Mouse (Mus musculus): ENCODE data around the gene 4930467E23Rik.
"Not testable (repeated sequence)": the region's sequence is repeated elsewhere in the genome, so short reads cannot be mapped to it uniquely, and the experiment has no call there.

Gene 4930467E23Rik

DNA sequence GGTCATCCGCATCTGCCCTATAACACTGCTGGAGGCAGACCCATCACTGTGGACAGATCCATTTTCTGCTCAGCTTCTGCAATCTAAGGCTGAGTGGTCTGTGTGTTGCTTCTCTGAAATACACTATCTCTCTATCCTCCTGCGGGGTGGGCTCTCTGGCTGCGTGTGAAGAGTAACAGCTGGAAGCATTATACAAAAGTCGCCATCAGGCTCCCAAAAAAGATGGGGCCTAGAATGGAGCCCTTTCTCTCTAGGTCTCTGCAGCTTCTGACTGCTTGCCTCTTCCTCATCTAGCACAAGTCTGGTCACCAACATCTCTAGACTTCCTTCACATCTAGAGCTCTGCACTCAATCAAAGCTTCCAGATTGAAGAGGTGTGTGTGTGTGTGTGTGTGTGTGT, 50.8 kb downstream of the 4930467E23Rik start:
- in situ Hi-C loops (cut with MboI; ENCODE audit: unreplicated experiment in 2 of 2) = not testable (repeated sequence)

DNA sequence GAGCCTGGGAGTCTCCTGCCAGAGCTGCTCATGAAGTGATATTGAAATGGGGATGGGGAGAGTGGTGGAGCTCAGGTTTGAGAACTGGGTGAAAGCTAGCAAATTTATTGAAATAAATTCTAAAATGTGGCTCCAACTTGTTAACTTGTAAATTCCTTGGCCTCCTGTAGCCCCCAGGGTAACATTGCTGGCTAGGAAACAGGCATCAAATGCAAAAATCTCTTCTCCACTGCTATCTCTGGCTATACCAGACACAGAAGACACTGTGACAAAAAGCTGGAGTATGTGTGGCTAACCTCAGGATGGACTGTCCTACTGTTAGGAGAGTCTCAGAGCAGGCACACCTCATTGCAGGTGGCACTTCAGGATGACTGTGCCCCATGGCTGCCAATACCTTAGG, 51.3 kb downstream of the 4930467E23Rik start:
- in situ Hi-C loops (cut with MboI; ENCODE audit: unreplicated experiment in 2 of 2) = not testable (repeated sequence)

DNA sequence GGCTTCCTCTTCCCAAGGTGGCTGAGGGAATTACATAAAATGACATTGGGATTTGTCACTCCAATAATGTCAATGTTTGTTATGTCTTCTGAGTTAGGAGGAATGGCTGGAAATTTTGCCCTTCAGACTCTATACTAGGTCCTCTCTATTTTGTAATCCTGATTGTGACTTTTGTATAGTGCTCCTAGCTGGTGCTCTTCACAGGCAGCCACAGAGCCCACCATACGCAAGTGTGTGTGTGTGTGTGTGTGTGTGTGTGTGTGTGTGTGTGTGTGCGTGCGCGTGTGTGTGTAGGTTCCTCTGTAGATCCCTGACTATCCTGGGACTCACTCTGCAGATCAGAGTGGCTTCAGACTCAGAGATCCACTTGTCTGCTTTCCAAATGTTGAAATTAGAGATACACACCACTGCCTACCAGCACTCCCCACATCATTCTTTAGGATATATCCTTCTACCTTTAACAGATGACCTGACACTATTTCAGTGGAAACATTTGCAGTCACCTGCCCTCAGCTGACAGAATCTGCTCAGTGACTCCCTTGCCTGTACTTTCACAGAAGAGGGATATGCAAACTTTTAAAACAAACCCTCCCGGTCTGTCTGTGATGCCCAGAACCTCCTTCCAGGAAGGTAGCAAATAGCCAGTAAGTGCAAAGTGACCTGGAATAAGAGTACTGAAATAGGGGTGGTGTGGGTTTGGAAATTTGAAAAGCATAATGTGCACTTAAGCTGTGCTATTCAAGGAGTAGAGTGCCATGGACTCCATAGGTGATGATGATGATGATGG, 52.1 kb downstream of the 4930467E23Rik start:
- in situ Hi-C loops (cut with MboI; ENCODE audit: unreplicated experiment in 2 of 2) = not testable (repeated sequence)

DNA sequence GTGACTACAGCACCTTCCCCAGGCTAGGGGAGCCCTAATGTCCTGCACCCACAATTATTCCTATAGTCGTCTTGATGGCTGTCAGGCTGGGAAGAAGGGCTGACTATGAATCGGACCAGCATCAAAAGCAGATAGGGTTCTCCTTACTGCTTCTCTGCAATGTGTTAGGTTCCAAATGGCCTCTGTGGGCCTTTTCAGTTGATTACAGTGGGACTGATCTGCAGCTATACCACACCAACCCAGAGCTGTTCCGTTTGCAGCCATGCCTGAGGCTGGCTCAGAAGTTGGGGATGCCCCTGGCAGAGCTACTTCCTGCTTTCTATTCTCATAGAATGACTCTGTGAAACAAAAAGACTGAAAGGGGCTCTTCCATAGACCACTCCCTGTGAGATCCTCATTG, 53.4 kb downstream of the 4930467E23Rik start:
- in situ Hi-C loops (cut with MboI; ENCODE audit: unreplicated experiment in 2 of 2) = not testable (repeated sequence)

DNA sequence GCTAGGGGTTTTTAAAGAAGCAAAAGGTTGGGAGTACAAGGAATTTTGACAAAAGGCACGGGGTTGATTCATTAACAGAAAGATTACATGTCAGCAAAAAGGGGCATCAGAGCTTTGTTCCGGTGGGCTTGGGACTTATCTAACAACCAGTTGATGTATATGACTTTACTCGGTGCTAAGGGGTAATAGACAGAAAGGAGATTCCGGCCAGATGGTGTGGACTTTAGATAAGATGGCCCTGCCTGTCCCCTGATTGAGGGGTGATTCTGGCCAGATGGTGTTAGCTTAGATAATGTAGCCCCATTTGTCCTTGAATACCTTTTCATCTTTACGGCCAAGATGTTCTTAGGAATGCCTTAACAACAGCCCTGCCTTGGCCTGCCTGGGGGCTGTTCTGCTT, 54.5 kb downstream of the 4930467E23Rik start:
- in situ Hi-C loops (cut with MboI; ENCODE audit: unreplicated experiment in 2 of 2) = not testable (repeated sequence)

DNA sequence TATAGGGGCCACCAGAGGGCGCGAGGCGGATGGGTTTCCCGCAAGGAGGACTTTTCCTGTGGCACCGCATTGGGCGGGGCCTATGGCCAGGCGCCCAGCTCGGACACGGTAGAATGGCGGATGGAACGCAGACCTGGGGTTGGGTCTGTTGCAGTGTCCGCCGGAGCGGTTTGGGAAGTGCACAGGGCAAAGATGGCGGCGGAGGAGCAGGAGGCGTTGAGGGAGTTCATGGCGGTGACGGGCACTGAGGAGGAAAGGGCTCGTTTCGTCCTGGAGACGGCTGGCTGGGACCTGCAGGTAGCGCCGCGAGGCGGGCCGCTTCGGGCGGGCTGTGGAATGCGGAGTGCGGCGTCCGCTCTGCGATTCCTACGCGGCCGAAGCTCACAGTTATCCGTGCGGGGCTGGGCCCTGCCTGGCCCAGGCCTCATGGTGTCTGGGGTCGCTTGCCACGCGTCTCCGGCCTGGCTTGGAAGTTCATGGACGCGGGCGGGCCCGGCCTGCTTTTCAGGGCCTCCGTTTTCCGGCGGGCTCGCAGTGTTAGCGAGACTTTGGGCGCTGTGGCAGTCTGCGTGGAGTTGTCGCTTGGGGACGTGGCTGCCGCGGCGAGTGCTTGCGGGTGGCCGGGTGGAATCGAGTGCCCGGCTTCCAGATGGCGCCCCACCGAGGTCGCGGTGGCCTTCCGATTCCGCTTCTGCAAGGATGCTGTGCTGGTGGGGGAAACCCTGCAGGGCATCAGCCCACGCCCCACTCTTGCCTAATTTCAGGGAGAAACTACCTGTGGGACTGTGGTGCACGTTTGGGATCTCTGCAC, 55.4 kb downstream of the 4930467E23Rik start:
- in situ Hi-C loops (cut with MboI; ENCODE audit: unreplicated experiment in 2 of 2) = not testable (repeated sequence)

DNA sequence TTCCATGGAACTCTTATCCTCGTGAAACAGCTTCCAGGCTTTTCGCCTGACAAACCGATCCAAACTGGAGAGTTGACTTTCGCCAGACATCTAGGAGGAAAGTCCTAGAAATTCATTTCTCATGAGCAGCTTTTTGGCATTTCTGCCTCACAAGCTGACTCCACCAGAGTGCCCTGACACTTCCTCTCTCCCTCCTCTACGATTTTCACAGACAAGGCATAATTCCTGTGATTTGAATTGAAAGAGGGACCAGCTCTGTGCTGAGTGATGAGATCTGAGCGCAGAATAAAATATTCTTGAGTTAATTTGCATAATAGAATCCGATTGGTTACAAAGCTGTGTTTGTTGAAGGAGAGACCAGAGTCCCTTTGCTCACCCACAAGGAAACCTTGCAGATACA, 63.3 kb downstream of the 4930467E23Rik start:
- in situ Hi-C loops (cut with MboI; ENCODE audit: unreplicated experiment in 2 of 2) = not testable (repeated sequence)

Measured in v-Abl transformed pro-B cells (cell line).